8 mouse cellular contexts compared by ENCODE assay signal in the genomic region with DNA sequence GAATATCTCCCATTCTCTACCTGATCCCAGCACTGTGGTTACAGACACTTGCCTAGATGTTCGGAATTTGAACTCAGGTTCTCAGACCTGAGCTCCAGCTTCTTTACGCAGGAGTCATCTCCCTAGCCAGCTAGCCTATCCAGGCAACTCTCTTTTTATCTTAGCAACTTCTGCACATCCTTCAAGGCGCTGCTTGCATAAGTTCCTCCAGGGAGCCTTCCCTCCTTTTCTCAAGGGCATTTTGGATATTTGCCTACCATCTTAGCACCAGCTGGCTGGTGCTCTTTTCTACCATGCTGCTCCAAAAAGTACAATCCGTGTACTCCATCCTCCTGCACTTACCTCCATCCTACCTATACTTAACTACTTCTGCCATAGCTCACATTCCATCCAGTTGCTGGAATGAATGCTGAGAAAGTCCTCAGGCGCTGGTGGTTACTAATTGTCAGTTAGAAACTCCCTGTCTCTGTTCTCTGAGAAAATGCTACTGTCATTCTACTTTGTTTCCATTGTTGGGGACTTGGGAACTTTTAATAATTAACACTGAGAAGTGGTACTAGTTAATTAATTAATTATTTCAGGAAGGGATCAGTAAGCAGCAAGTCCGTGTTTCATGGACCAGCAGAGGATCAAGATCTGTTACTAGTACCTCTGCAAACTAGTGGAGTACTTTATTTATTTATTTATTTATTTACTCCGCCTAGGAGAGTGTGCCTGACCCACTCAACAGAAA. TPM values are rescaled to one million over a fixed set of nuclear protein-coding genes. Genes with fewer than 3 reads are reported as not detected.
DNase-seq lines count a peak whose midpoint lies in the region; ATAC-seq and TF ChIP-seq lines count a peak whose summit lies in the region.

No protein-coding gene starts in this region.

- H3K36me3 ChIP-seq in heart, postnatal 0 days (replicated peaks; ENCODE audit: control insufficient read depth, insufficient read depth, low read length): no peaks in the 10 kb centered on the region
- no peaks in the 10 kb centered on the region for H3K36me3 ChIP-seq in intestine, postnatal 0 days (ENCODE audit: control insufficient read depth, insufficient read depth)
- H3K36me3 ChIP-seq in midbrain, embryonic 13.5 days: no peaks in the 10 kb centered on the region

- no peaks in the 10 kb centered on the region for H3K27me3 ChIP-seq in heart, postnatal 0 days (ENCODE audit: control insufficient read depth, insufficient read depth, low read length)
- no peaks in the 10 kb centered on the region for H3K27me3 ChIP-seq in intestine, postnatal 0 days (replicated peaks; ENCODE audit: control insufficient read depth, insufficient read depth, low read length)
- H3K27me3 ChIP-seq in midbrain, embryonic 13.5 days: no peaks in the 10 kb centered on the region

- no peak for TF ChIP-seq EP300 in heart, postnatal 0 days (IDR thresholded peaks at IDR 0.05; ENCODE audit: low read depth)

- peak overlapping the region; percentile 98 for H3K9ac ChIP-seq in heart, postnatal 0 days (replicated peaks; ENCODE audit: low read depth, low read length)
- H3K9ac ChIP-seq in intestine, postnatal 0 days (ENCODE audit: low read depth, low read length): peak overlapping the region; percentile 11; the same call in 1 of the 2 replicates
- no peak overlapping the region for H3K9ac ChIP-seq in midbrain, embryonic 13.5 days (replicated peaks)

- H3K4me3 ChIP-seq in heart, postnatal 0 days (ENCODE audit: low read depth, low read length): peak overlapping the region; percentile 93
- H3K4me3 ChIP-seq in intestine, postnatal 0 days (ENCODE audit: low read depth, low read length): peak overlapping the region; percentile 92
- peak overlapping the region; percentile 83 for H3K4me3 ChIP-seq in midbrain, embryonic 13.5 days (replicated peaks)

- no peak for DNase-seq in heart, postnatal 0 days (ENCODE audit: low spot score)
- no peak for DNase-seq in heart, postnatal 4 days
- peak; percentile 24 for DNase-seq in embryo, embryonic 9.5 days (ENCODE audit: extremely low spot score)
- no peak for DNase-seq in c-Kit-positive CD71-positive TER-119-positive erythroid progenitor cells, embryonic 14.5 days (ENCODE audit: low spot score)
- no peak for DNase-seq in right cerebral cortex, postnatal 10 days (ENCODE audit: low spot score in 2 of 2)
- DNase-seq in left cerebral cortex, postnatal 14 days (ENCODE audit: low spot score in 2 of 2): no peak

- peak overlapping the region; percentile 100 for H3K27ac ChIP-seq in heart, postnatal 0 days (ENCODE audit: low read depth)
- peak overlapping the region; percentile 99 for H3K27ac ChIP-seq in intestine, postnatal 0 days (ENCODE audit: low read depth, low read length)
- no peak overlapping the region for H3K27ac ChIP-seq in midbrain, embryonic 13.5 days

- WGBS in heart, postnatal 0 days: 41% methylated on average over 7 of the region's 7 CpGs
- 39% methylated on average over 7 of the region's 7 CpGs for WGBS in intestine, postnatal 0 days
- WGBS in midbrain, embryonic 13.5 days: 51% methylated on average over 7 of the region's 7 CpGs

- no peak for ATAC-seq in heart, postnatal 0 days (ENCODE audit: insufficient read depth, low read depth)
- ATAC-seq in intestine, postnatal 0 days: no peak
- no peak for ATAC-seq in midbrain, embryonic 13.5 days

- no peaks in the 10 kb centered on the region for H3K9me3 ChIP-seq in heart, postnatal 0 days (replicated peaks; ENCODE audit: control insufficient read depth, low read length)
- H3K9me3 ChIP-seq in intestine, postnatal 0 days (ENCODE audit: control insufficient read depth): no peaks in the 10 kb centered on the region
- no peaks in the 10 kb centered on the region for H3K9me3 ChIP-seq in midbrain, embryonic 13.5 days

- intact Hi-C loops in left cerebral cortex, postnatal 14 days (cut with DNase I): loop anchor here (5.0 kb wide), 1 partner anchor 112 kb away; no protein-coding TSS in a partner anchor

- H3K4me1 ChIP-seq in heart, postnatal 0 days (ENCODE audit: control insufficient read depth, insufficient read depth): peaks cover 34% of the 10 kb centered on the region
- H3K4me1 ChIP-seq in intestine, postnatal 0 days (replicated peaks; ENCODE audit: control insufficient read depth, insufficient read depth, low read length): peaks cover 6% of the 10 kb centered on the region; the same call in 1 of the 2 replicates
- H3K4me1 ChIP-seq in midbrain, embryonic 13.5 days (replicated peaks): peaks cover 29% of the 10 kb centered on the region

- peak overlapping the region; percentile 69 for H3K4me2 ChIP-seq in heart, postnatal 0 days (ENCODE audit: low read depth, low read length)
- peak overlapping the region; percentile 80 for H3K4me2 ChIP-seq in intestine, postnatal 0 days (replicated peaks; ENCODE audit: low read depth)
- peak overlapping the region; percentile 74 for H3K4me2 ChIP-seq in midbrain, embryonic 13.5 days (replicated peaks)

- no peak for TF ChIP-seq CTCF in heart, postnatal 0 days (IDR thresholded peaks at IDR 0.05; ENCODE audit: low read depth)
- no peak for TF ChIP-seq CTCF in intestine, postnatal 0 days (IDR thresholded peaks at IDR 0.05; ENCODE audit: low read depth)

RNA-seq across cellular contexts. Expression of gene Mbnl1, which starts 27.3 kb away (rescaled TPM):
- total RNA-seq in heart, postnatal 0 days (2014; rRNA removed; ENCODE audit: low replicate concordance): 94.9 and 140 TPM in 2 replicates
- polyA plus RNA-seq in heart, postnatal 0 days (2015; fragmentation: Nextera tagmentation; extraction: Ambion mirVana): 70.7 and 70.8 TPM in 2 replicates
- total RNA-seq in heart, postnatal 4 days (2021): 100 to 1,000 TPM; 155 to 163 TPM
- polyA plus RNA-seq in intestine, postnatal 0 days (2015; fragmentation: Nextera tagmentation; extraction: Ambion mirVana): 54.6 and 55.5 TPM in 2 replicates
- 35.5 and 36.2 TPM in 2 replicates for polyA plus RNA-seq in midbrain, embryonic 13.5 days (2015; fragmentation: Nextera tagmentation; extraction: Ambion mirVana)
- total RNA-seq in left cerebral cortex, postnatal 14 days (2021): 100 to 1,000 TPM; 110 to 116 TPM
